25 mouse cellular contexts compared by ENCODE assay signal in genomic region chr2:166119992-166120391, GRCm38 (mm10). TPM values are rescaled to one million over a fixed set of nuclear protein-coding genes. Genes with fewer than 3 reads are reported as not detected.
DNase-seq lines count a peak whose midpoint lies in the region; ATAC-seq and TF ChIP-seq lines count a peak whose summit lies in the region.
"Had no signal": no experiment of that assay in that cellular context is flagged by ENCODE, and none has a peak within 500 bp of the region (broad histone marks: within the 10 kb centered on the region; RNA-seq: fewer than 3 reads in every experiment).

No protein-coding gene starts in this region.

- WGBS in kidney, embryonic 15.5 days: 78% methylated on average over 2 of the region's 2 CpGs
- WGBS in midbrain, postnatal 0 days: 86% methylated on average over 2 of the region's 2 CpGs
- WGBS in midbrain, embryonic 13.5 days: 89% methylated on average over 2 of the region's 2 CpGs

- no peaks in the 10 kb centered on the region for H3K9me3 ChIP-seq in kidney, embryonic 15.5 days (replicated peaks)
- no peaks in the 10 kb centered on the region for H3K9me3 ChIP-seq in midbrain, postnatal 0 days (ENCODE audit: low read length)
- no peaks in the 10 kb centered on the region for H3K9me3 ChIP-seq in midbrain, embryonic 13.5 days
- H3K9me3 ChIP-seq: embryonic facial prominence, embryonic 12.5 days; embryonic facial prominence, embryonic 15.5 days; forebrain, embryonic 12.5 days; forebrain, embryonic 15.5 days; heart, embryonic 10.5 days; heart, embryonic 15.5 days had no signal

- H3K4me2 ChIP-seq in kidney, embryonic 15.5 days: no peak overlapping the region
- H3K4me2 ChIP-seq in midbrain, postnatal 0 days (ENCODE audit: low read depth, low read length, poor library complexity, severe bottlenecking): no peak overlapping the region
- H3K4me2 ChIP-seq in midbrain, embryonic 13.5 days (replicated peaks): no peak overlapping the region
- H3K4me2 ChIP-seq: embryonic facial prominence, embryonic 12.5 days; embryonic facial prominence, embryonic 15.5 days; forebrain, embryonic 12.5 days; forebrain, embryonic 15.5 days; heart, embryonic 15.5 days; hindbrain, embryonic 14.5 days had no signal

- H3K4me1 ChIP-seq in kidney, embryonic 15.5 days: peaks cover 23% of the 10 kb centered on the region
- H3K4me1 ChIP-seq in midbrain, postnatal 0 days (ENCODE audit: insufficient read depth, low read length): no peaks in the 10 kb centered on the region
- no peaks in the 10 kb centered on the region for H3K4me1 ChIP-seq in midbrain, embryonic 13.5 days (replicated peaks)
- H3K4me1 ChIP-seq: forebrain, embryonic 12.5 days; forebrain, embryonic 15.5 days had no signal

- no peak overlapping the region for H3K9ac ChIP-seq in kidney, embryonic 15.5 days
- H3K9ac ChIP-seq in midbrain, postnatal 0 days (replicated peaks; ENCODE audit: low read length, poor library complexity, severe bottlenecking): 0 out of 2 replicates have a peak overlapping the region, but pooled peaks have one; percentile 8
- H3K9ac ChIP-seq in midbrain, embryonic 13.5 days (replicated peaks): no peak overlapping the region
- H3K9ac ChIP-seq: embryonic facial prominence, embryonic 12.5 days; embryonic facial prominence, embryonic 15.5 days; forebrain, embryonic 12.5 days; forebrain, embryonic 15.5 days; heart, embryonic 15.5 days; hindbrain, embryonic 14.5 days had no signal

- no peak overlapping the region for H3K4me3 ChIP-seq in kidney, embryonic 15.5 days (replicated peaks)
- no peak overlapping the region for H3K4me3 ChIP-seq in midbrain, postnatal 0 days (ENCODE audit: low read depth, low read length)
- H3K4me3 ChIP-seq in midbrain, embryonic 13.5 days (replicated peaks): no peak overlapping the region
- H3K4me3 ChIP-seq: embryonic facial prominence, embryonic 12.5 days; embryonic facial prominence, embryonic 15.5 days; forebrain, embryonic 12.5 days; forebrain, embryonic 15.5 days; heart, adult 2 months; heart, embryonic 10.5 days; heart, embryonic 15.5 days had no signal

- peak; percentile 45 for DNase-seq in kidney, postnatal 10 days
- no peak for DNase-seq in midbrain, postnatal 0 days (ENCODE audit: low spot score)
- peak; percentile 61 for DNase-seq in fibroblast of lung, adult 2 months (ENCODE audit: low read depth)
- DNase-seq in embryo, embryonic 11 days: no peak
- DNase-seq: adrenal gland, postnatal 10 days; adrenal gland, postnatal 36 days; cerebellum, adult 18-20 months; cerebellum, adult 9-10 months; cerebellum, postnatal 14 days; gastrocnemius, postnatal 25 days; heart, adult 2 months; heart, postnatal 10 days; heart, postnatal 36 days had no signal

- no peak overlapping the region for H3K27ac ChIP-seq in kidney, embryonic 15.5 days
- H3K27ac ChIP-seq in midbrain, postnatal 0 days (ENCODE audit: low read depth, low read length): no peak overlapping the region
- H3K27ac ChIP-seq in midbrain, embryonic 13.5 days: no peak overlapping the region
- H3K27ac ChIP-seq: embryonic facial prominence, embryonic 12.5 days; embryonic facial prominence, embryonic 15.5 days; forebrain, embryonic 12.5 days; forebrain, embryonic 15.5 days; heart, adult 2 months; heart, embryonic 10.5 days; heart, embryonic 15.5 days; hindbrain, embryonic 14.5 days had no signal

- H3K36me3 ChIP-seq in kidney, embryonic 15.5 days: peaks cover 19% of the 10 kb centered on the region
- peaks cover 12% of the 10 kb centered on the region; the same call in 1 of the 2 replicates for H3K36me3 ChIP-seq in midbrain, postnatal 0 days (ENCODE audit: insufficient read depth, low read length)
- H3K36me3 ChIP-seq in midbrain, embryonic 13.5 days: peaks cover 21% of the 10 kb centered on the region
- H3K36me3 ChIP-seq: forebrain, embryonic 15.5 days had no signal

- H3K27me3 ChIP-seq in kidney, embryonic 15.5 days: no peaks in the 10 kb centered on the region
- H3K27me3 ChIP-seq in midbrain, postnatal 0 days (ENCODE audit: insufficient read depth, low read length): no peaks in the 10 kb centered on the region
- no peaks in the 10 kb centered on the region for H3K27me3 ChIP-seq in midbrain, embryonic 13.5 days
- H3K27me3 ChIP-seq: embryonic facial prominence, embryonic 12.5 days; embryonic facial prominence, embryonic 15.5 days; forebrain, embryonic 12.5 days; forebrain, embryonic 15.5 days; heart, embryonic 15.5 days had no signal

- ATAC-seq in kidney, embryonic 15.5 days (replicated peaks; ENCODE audit: low FRiP score): no peak
- no peak for ATAC-seq in midbrain, postnatal 0 days (ENCODE audit: low FRiP score)
- ATAC-seq in midbrain, embryonic 13.5 days: no peak
- ATAC-seq: activated CD4-positive, CD25-positive, alpha-beta regulatory T cell, adult 4 months; CD4-positive, CD25-positive, alpha-beta regulatory T cell, adult 4 months; forebrain, embryonic 15.5 days had no signal

- TF ChIP-seq CTCF in midbrain, postnatal 0 days (IDR thresholded peaks at IDR 0.05): no peak

RNA-seq across cellular contexts. Expression of gene Sulf2, which starts 35.5 kb away (rescaled TPM):
- 61.0 and 65.3 TPM in 2 replicates for polyA plus RNA-seq in kidney, embryonic 15.5 days (2015; fragmentation: Nextera tagmentation; extraction: Ambion mirVana)
- 127 and 131 TPM in 2 replicates for total RNA-seq in midbrain, postnatal 0 days (2014; rRNA removed)
- polyA plus RNA-seq in midbrain, postnatal 0 days (2015; fragmentation: Nextera tagmentation; extraction: Ambion mirVana): 95.8 and 99.6 TPM in 2 replicates
- polyA plus RNA-seq in midbrain, embryonic 13.5 days (2015; fragmentation: Nextera tagmentation; extraction: Ambion mirVana): 60.7 and 73.4 TPM in 2 replicates
- total RNA-seq: MEL had no signal

Comparison
In these comparisons a context has a peak if more than half of its experiments do, and no peak if none do; other contexts are left out.
1. DNase-seq: peak in kidney, postnatal 10 days (single experiment) and fibroblast of lung, adult 2 months (single experiment); none in midbrain, postnatal 0 days (single experiment) and embryo, embryonic 11 days (single experiment).